Mouse (Mus musculus) kidney, embryonic 14.5 days (tissue): ENCODE measurements around the gene Kif1c. TPM values are rescaled to one million over a fixed set of nuclear protein-coding genes. Genes with fewer than 3 reads are reported as not detected.

Source experiments
- ATAC-seq: fragments of 200-750 bp; cut with Nextera tagmentation; 2 replicates; pipeline ENCODE4 v1.8.0; 2017; ENCODE audit warnings: moderate number of reproducible peaks, mild to moderate bottlenecking, moderate TSS enrichment, moderate library complexity; ENCODE audit not compliant: low FRiP score, low TSS enrichment
- H3K27ac ChIP-seq: fragments of 300-500 bp; sonication (generic); 2 replicates; pipeline ENCODE4 v1.5.1; 2014; ENCODE audit warnings: low read depth, mild to moderate bottlenecking, low read length, moderate library complexity, mixed read lengths
- H3K27me3 ChIP-seq: fragments of 300-500 bp; sonication (generic); 2 replicates; pipeline ENCODE4 v1.6.1; 2014; ENCODE audit warnings: mild to moderate bottlenecking, low read length; ENCODE audit not compliant: control insufficient read depth, insufficient read depth
- H3K36me3 ChIP-seq: fragments of 300-500 bp; sonication (generic); 2 replicates; pipeline ENCODE4 v1.6.1; 2014; ENCODE audit warnings: low read length, mixed read lengths; ENCODE audit not compliant: control insufficient read depth, insufficient read depth
- H3K4me1 ChIP-seq: fragments of 300-500 bp; sonication (generic); 2 replicates; pipeline ENCODE4 v1.6.1; 2014; ENCODE audit warnings: low read length, mixed read lengths; ENCODE audit not compliant: control insufficient read depth, insufficient read depth
- H3K4me2 ChIP-seq: fragments of 300-500 bp; sonication (generic); replicated peaks from 2 replicates; pipeline ENCODE4 v1.6.1; 2014; ENCODE audit warnings: low read depth, mild to moderate bottlenecking, low read length
- H3K4me3 ChIP-seq: fragments of 300-500 bp; sonication (generic); 2 replicates; pipeline ENCODE4 v1.5.1; 2014; ENCODE audit warnings: mild to moderate bottlenecking, low read length
- H3K9ac ChIP-seq: fragments of 300-500 bp; sonication (generic); 2 replicates; pipeline ENCODE4 v1.6.1; 2014; ENCODE audit warnings: low read depth, mild to moderate bottlenecking, low read length, moderate library complexity
- H3K9me3 ChIP-seq: fragments of 300-500 bp; sonication (generic); 2 replicates; pipeline ENCODE4 v1.6.1; 2016; ENCODE audit warnings: low read length; ENCODE audit not compliant: control insufficient read depth
- WGBS: fragments of 180-500 bp; shearing (Covaris S2); extraction: QIAGEN DNeasy Blood & Tissue Kit; methylation state at CpG from one replicate; pipeline ENCODE4 v1.1.7; 2014; 5-methylcytosine and 5-hydroxymethylcytosine counted together
- polyA plus RNA-seq: library from polyadenylated mRNA; unstranded; fragments of >200 nt; fragmentation: Nextera tagmentation; extraction: Ambion mirVana; gene quantifications from 2 replicates; pipeline ENCODE4 v1.2.1, GENCODE M21; 2014

Gene Kif1c
- polyA plus RNA-seq, 1 experiment from 2014 or later, result 10.0 TPM

DNA sequence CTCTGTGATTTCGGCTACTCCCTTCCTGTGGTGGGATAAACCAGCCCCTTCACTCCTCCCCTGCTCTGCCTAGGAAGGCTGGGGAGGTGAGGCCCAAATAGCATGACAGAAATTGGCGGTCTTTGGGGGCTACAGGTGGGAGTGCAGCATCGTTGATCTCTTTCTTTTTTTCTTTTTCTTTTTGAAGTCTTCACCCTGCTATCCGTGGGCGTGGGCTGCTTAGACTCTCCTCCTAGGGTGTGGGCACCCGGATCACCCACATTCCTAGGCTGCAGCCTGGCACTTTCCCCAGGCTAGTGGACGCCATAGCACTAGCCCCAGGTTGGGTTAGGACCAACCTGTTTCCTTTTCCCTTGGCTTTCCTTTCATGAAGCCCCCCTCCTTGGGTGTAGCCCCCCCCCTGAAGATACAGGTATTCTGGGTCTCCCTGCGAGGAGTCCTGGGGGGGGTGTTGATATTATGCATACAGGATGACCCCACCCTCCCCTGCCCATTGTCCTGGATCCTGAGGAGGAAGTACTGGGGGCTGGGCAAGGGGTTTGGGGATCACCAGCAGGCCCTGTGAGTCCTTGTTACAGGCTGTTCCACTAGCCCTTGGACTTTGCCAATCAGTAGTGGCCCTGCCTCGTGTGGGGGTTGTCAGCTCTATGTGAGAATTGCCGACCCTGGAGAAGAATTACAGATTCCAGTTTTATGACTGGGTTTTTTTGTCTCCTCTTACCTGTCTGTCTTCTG lies 1.0 kb downstream of the Kif1c start:
- no peak for ATAC-seq
- no peak overlapping the region for H3K27ac ChIP-seq
- 7% methylated on average over 10 of the region's 10 CpGs for whole genome bisulfite sequencing

DNA sequence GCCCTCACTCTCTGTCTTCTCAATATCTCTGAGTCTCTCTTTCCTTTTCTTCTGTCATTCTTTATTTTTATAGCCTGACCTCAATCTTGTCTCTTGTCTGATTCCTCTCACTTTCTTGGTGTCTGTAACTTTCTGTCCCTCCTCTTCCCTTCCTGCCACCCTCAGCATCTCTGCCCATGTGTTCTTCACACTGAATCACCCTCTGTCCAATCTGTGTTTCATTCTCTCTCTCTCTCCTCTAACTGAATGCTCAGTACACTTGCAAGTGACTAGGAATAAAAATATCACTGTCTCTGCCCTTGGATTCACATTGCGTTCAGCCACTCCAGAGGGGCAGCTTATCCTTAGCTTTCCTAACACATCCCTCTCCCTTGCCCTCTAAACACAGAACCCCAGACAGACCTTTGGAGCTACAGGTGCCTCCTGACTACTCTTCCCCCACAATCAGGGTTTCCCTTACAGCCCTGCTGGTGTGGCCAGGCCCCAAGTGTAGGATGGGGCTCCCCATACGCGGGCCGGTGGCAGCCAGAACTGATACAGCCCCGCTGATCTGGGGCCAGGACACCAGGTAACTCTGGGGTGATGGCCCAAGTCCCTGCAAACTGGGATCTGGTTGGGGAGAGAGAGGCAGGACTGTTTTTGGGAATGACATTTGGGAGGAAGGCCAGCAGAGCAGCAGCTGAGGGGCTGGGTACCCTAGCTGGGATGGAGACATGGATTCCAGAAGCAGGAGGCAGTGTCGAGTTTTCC lies 1.8 kb downstream of the Kif1c start:
- peak overlapping the region; percentile 66; the same call in 1 of the 2 replicates for H3K4me2 ChIP-seq
- H3K4me1 ChIP-seq, result peaks cover 16% of the 10 kb centered on the region
- no peak overlapping the region for H3K4me3 ChIP-seq
- no peak overlapping the region for H3K27ac ChIP-seq
- 82% methylated on average over 6 of the region's 6 CpGs for WGBS
- no peaks in the 10 kb centered on the region for H3K27me3 ChIP-seq
- ATAC-seq, result no peak
- peaks cover 39% of the 10 kb centered on the region for H3K36me3 ChIP-seq
- no peaks in the 10 kb centered on the region for H3K9me3 ChIP-seq
- H3K9ac ChIP-seq, result peak overlapping the region; percentile 92; the same call in 1 of the 2 replicates

More for the DNA sequence above, 1.0 kb downstream of the Kif1c start:
- Histone ChIP-seq H3K4me3 (peak overlapping the region; percentile 93), H3K27me3 (no peaks in the 10 kb centered on the region), H3K9ac (peak overlapping the region; percentile 92), H3K9me3 (no peaks in the 10 kb centered on the region), H3K4me1 (peaks cover 16% of the 10 kb centered on the region), H3K36me3 (peaks cover 32% of the 10 kb centered on the region), H3K4me2 (peak overlapping the region; percentile 66)

DNA sequence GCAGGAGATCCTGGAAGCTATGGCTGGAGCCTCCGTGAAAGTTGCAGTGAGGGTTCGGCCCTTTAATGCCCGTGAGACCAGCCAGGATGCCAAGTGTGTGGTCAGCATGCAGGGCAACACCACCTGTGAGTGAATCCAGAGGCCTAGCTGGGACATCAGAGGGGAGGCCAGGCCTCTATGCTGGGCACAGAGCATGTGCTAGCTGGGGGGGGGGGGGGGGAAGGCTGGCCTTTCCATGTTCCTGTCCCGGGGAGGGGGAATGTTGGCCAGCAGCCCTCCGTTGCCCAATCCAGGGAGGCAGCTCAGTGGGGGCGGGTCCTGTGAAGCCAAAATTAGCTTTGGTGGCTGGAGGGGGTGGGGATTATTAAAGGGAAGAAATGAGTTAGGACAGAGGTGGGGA lies 2.4 kb downstream of the Kif1c start:
- Histone ChIP-seq H3K27ac (no peak overlapping the region), H3K36me3 (peaks cover 46% of the 10 kb centered on the region), H3K4me1 (peaks cover 16% of the 10 kb centered on the region), H3K27me3 (no peaks in the 10 kb centered on the region), H3K9ac (0 out of 2 replicates have a peak overlapping the region, but pooled peaks have one; percentile 40), H3K9me3 (no peaks in the 10 kb centered on the region), H3K4me3 (no peak overlapping the region), H3K4me2 (no peak overlapping the region)
- WGBS, result 79% methylated on average over 5 of the region's 6 CpGs
- no peak for ATAC-seq

DNA sequence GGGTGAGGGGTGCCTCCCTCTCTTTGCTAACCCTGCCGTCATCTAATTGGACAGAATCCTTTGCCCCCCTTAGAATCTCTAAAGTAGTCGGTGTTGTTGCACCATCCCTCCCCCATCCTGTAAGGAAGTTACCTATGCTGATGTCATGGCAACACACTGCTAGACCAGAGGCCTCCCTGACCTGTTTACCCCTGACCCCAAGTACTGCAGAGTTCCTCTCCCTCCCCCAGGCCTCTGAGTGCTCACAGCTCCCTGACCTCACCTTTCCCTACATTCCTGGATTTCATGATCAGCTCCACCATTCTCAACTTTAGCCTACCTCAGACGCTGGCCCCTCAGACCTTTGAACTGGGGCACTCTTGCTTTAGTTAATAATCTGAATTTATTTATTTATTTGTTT lies 5.8 kb downstream of the Kif1c start:
- no peak overlapping the region for H3K9ac ChIP-seq
- H3K4me3 ChIP-seq, result no peak overlapping the region
- no peaks in the 10 kb centered on the region for H3K9me3 ChIP-seq
- no peak for ATAC-seq
- H3K36me3 ChIP-seq, result peaks cover 77% of the 10 kb centered on the region
- H3K27ac ChIP-seq, result no peak overlapping the region
- H3K27me3 ChIP-seq, result no peaks in the 10 kb centered on the region
- no peak overlapping the region for H3K4me2 ChIP-seq
- WGBS, result 69% methylated on average over 3 of the region's 3 CpGs
- peaks cover 14% of the 10 kb centered on the region for H3K4me1 ChIP-seq

DNA sequence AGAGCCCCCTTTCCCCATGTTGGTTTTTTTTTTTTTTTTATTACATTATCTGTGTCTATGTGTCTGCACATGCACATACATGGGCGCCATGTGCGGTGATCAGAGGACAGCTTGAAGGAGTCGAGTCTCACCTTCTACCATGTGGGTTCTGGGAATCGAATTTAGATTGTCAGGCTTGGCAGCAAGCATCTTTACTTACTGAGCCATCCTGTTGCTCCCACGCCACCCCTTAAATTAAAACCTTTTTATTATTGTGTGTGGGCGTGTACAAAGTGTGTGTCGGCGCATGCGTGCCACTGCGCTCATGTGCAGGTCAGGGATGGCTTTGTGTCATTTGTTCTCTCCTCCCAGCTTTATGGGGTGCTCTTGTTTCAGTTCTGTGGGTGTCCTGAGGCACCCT lies 10.7 kb downstream of the Kif1c start:
- H3K27ac ChIP-seq, result no peak overlapping the region
- 90% methylated on average over 10 of the region's 10 CpGs for WGBS

DNA sequence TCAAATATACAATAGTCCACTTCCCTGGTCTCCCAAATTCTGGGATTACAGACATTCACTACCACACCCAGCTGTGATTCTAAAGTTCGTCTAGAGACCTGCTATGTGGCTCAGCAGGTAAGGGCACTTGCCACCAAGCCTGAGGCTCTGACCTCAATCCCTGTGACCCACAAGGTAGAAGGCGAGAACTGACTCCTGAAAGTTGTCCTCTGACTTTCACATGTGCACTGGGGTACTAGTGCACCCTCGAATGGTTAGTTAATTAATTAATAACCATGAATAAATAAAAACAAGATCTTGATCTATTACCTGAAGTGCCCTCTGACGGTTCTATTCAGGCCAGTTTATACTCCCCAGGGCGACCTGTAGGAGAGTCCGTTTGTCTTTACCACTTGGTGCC lies 12.9 kb downstream of the Kif1c start:
- H3K36me3 ChIP-seq, result peaks cover 68% of the 10 kb centered on the region
- ATAC-seq, result no peak
- no peak overlapping the region for H3K4me3 ChIP-seq
- H3K27ac ChIP-seq, result no peak overlapping the region
- H3K9ac ChIP-seq, result no peak overlapping the region
- no peaks in the 10 kb centered on the region for H3K4me1 ChIP-seq
- WGBS, result 84% methylated on average over 6 of the region's 6 CpGs
- H3K27me3 ChIP-seq, result no peaks in the 10 kb centered on the region
- no peaks in the 10 kb centered on the region for H3K9me3 ChIP-seq
- H3K4me2 ChIP-seq, result no peak overlapping the region

More for the DNA sequence above, 10.7 kb downstream of the Kif1c start:
- no peaks in the 10 kb centered on the region for H3K27me3 ChIP-seq
- H3K4me1 ChIP-seq, result no peaks in the 10 kb centered on the region
- ATAC-seq, result no peak
- H3K9ac ChIP-seq, result no peak overlapping the region
- H3K4me3 ChIP-seq, result no peak overlapping the region
- no peaks in the 10 kb centered on the region for H3K9me3 ChIP-seq
- H3K36me3 ChIP-seq, result peaks cover 74% of the 10 kb centered on the region
- no peak overlapping the region for H3K4me2 ChIP-seq

DNA sequence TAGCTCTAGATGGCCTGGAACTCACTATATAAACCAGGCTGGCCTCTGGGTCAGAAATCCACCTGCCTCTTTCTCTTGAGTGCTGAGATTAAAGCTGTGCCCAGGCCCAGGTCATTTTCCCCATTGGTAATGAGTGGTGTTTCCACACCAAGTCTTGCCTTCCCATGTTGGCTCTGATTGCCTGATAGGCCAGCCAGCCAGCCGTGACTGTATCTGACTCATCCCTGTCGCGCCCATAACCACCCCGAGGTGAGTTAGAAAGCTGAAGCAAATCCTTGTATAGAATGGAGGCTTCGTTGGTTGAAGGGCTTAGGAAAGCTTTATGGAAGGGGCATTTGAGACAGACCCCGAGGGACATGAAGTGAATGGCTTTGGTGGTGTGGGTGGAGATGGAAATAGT lies 15.5 kb downstream of the Kif1c start:
- Histone ChIP-seq H3K9me3 (no peaks in the 10 kb centered on the region), H3K9ac (no peak overlapping the region), H3K36me3 (peaks cover 67% of the 10 kb centered on the region), H3K4me2 (no peak overlapping the region), H3K27ac (no peak overlapping the region), H3K27me3 (no peaks in the 10 kb centered on the region), H3K4me1 (no peaks in the 10 kb centered on the region), H3K4me3 (no peak overlapping the region)
- no peak for ATAC-seq
- 86% methylated on average over 6 of the region's 6 CpGs for WGBS

DNA sequence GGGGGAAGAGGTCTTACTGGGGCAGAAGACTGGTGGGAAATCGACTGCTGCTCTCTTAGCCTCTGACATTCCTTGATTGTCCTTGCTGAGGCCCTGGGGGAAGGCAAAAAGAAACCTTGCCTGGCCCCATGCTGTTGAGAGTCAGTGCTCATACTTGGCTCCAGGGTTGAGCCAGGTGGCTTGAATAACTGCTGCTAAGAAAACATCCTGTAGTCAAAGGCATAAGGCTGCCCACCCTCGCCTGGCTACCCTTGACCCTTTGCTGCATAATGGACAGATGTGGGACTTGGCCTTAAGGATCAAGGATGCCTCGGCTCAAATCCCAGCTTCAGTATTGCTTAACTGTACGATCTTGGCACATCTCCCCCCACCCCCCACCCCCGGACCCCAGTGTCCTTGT lies 18.1 kb downstream of the Kif1c start:
- ATAC-seq, result no peak
- Histone ChIP-seq H3K27me3 (no peaks in the 10 kb centered on the region), H3K4me2 (no peak overlapping the region), H3K27ac (no peak overlapping the region), H3K4me3 (no peak overlapping the region), H3K4me1 (no peaks in the 10 kb centered on the region), H3K36me3 (peaks cover 64% of the 10 kb centered on the region), H3K9ac (no peak overlapping the region), H3K9me3 (no peaks in the 10 kb centered on the region)
- WGBS, result 75% methylated on average over 5 of the region's 5 CpGs

DNA sequence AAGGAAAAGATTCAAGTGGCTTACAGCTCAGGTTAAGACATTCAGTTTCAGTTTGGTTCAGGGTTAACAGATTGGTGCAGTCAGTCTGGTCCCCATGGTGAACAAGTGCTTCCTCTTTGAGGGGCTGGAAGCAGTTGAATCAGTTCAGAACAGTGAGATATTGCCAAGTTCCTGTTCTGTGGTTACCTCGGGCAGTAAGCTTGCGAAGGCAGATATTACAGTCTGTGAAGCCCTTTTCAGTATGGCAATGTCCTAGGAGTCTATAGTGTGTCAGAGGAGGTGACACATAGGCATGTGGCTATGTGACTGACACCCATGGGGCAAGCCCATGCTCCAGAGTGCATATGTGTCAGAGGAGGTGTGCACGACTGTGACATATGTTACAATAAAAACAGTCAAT lies 20.2 kb downstream of the Kif1c start:
- Histone ChIP-seq H3K4me2 (no peak overlapping the region), H3K4me3 (no peak overlapping the region), H3K9ac (no peak overlapping the region), H3K27ac (no peak overlapping the region), H3K36me3 (peaks cover 78% of the 10 kb centered on the region), H3K27me3 (no peaks in the 10 kb centered on the region), H3K9me3 (no peaks in the 10 kb centered on the region), H3K4me1 (no peaks in the 10 kb centered on the region)
- 92% methylated on average over 3 of the region's 3 CpGs for WGBS
- no peak for ATAC-seq
